Mouse (Mus musculus): ENCODE measurements around the gene Kpna6. TPM values are rescaled to one million over a fixed set of nuclear protein-coding genes. Genes with fewer than 3 reads are reported as not detected.
A peak's percentile ranks its signal among the peaks of the same experiment; 100 is the strongest.
"Not testable (repeated sequence)": the region's sequence is repeated elsewhere in the genome, so short reads cannot be mapped to it uniquely, and the experiment has no call there.

Kpna6 gene
- polyA plus RNA-seq (2015; fragmentation: Nextera tagmentation; extraction: Ambion mirVana): 6.9 and 7.0 TPM in 2 replicates

- Histone ChIP-seq H3K9ac (ENCODE audit: low read depth, low read length) (peak within 1 kb of the TSS; percentile 95), H3K27me3 (ENCODE audit: control insufficient read depth, insufficient read depth, low read depth, low read length) (no peaks in the 10 kb centered on the region), H3K36me3 (ENCODE audit: control insufficient read depth, insufficient read depth) (no peaks in the 10 kb centered on the region), H3K4me1 (ENCODE audit: control insufficient read depth, low read depth, low read length) (peaks cover 15% of the 10 kb centered on the region), H3K9me3 (replicated peaks; ENCODE audit: control insufficient read depth, low read length) (no peaks in the 10 kb centered on the region), H3K27ac (ENCODE audit: low read length) (peak within 1 kb of the TSS; percentile 92), H3K4me2 (ENCODE audit: low read depth, low read length) (peak within 1 kb of the TSS; percentile 94), H3K4me3 (ENCODE audit: low read depth, low read length) (peak within 1 kb of the TSS; percentile 93)
- ATAC-seq (ENCODE audit: low read depth): peak; percentile 84
- under 1% methylated on average over 59 of the region's 65 CpGs for WGBS (ENCODE audit: insufficient replicate concordance)
Observed at GRCm38 (mm10) chr4:129672083-129672877, at the start of gene Kpna6. Gene Kpna6, minus strand, starts transcription at chr4:129672767.

GRCm38 (mm10) chr4:129716310-129716709, 43.7 kb upstream of the Kpna6 start:
- no peak overlapping the region for H3K9ac ChIP-seq (ENCODE audit: low read depth, low read length)
- ATAC-seq (ENCODE audit: low read depth): no peak
- H3K27me3 ChIP-seq (ENCODE audit: control insufficient read depth, insufficient read depth, low read depth, low read length): no peaks in the 10 kb centered on the region
- no peak overlapping the region for H3K4me3 ChIP-seq (ENCODE audit: low read depth, low read length)
- peaks cover 41% of the 10 kb centered on the region for H3K36me3 ChIP-seq (ENCODE audit: control insufficient read depth, insufficient read depth)
- WGBS (ENCODE audit: insufficient replicate concordance): 87% methylated on average over 9 of the region's 9 CpGs
- H3K27ac ChIP-seq (ENCODE audit: low read length): no peak overlapping the region
- no peak overlapping the region for H3K4me2 ChIP-seq (ENCODE audit: low read depth, low read length)
- no peaks in the 10 kb centered on the region for H3K9me3 ChIP-seq (replicated peaks; ENCODE audit: control insufficient read depth, low read length)
- H3K4me1 ChIP-seq (ENCODE audit: control insufficient read depth, low read depth, low read length): no peaks in the 10 kb centered on the region

GRCm38 (mm10) chr4:129709486-129710129, 37.0 kb upstream of the Kpna6 start:
- Histone ChIP-seq H3K9ac (ENCODE audit: low read depth, low read length) (no peak overlapping the region), H3K4me3 (ENCODE audit: low read depth, low read length) (no peak overlapping the region), H3K36me3 (ENCODE audit: control insufficient read depth, insufficient read depth) (peaks cover 36% of the 10 kb centered on the region), H3K4me2 (ENCODE audit: low read depth, low read length) (no peak overlapping the region), H3K27me3 (ENCODE audit: control insufficient read depth, insufficient read depth, low read depth, low read length) (no peaks in the 10 kb centered on the region), H3K27ac (ENCODE audit: low read length) (no peak overlapping the region), H3K4me1 (ENCODE audit: control insufficient read depth, low read depth, low read length) (no peaks in the 10 kb centered on the region), H3K9me3 (replicated peaks; ENCODE audit: control insufficient read depth, low read length) (no peaks in the 10 kb centered on the region)
- no peak for ATAC-seq (ENCODE audit: low read depth)
- 83% methylated on average over 8 of the region's 8 CpGs for WGBS (ENCODE audit: insufficient replicate concordance)

GRCm38 (mm10) chr4:129706750-129707149, 34.2 kb upstream of the Kpna6 start:
- no peaks in the 10 kb centered on the region for H3K9me3 ChIP-seq (replicated peaks; ENCODE audit: control insufficient read depth, low read length)
- H3K4me2 ChIP-seq (ENCODE audit: low read depth, low read length): no peak overlapping the region
- peaks cover 2% of the 10 kb centered on the region; the same call in 1 of the 2 replicates for H3K4me1 ChIP-seq (ENCODE audit: control insufficient read depth, low read depth, low read length)
- no peaks in the 10 kb centered on the region for H3K27me3 ChIP-seq (ENCODE audit: control insufficient read depth, insufficient read depth, low read depth, low read length)
- peaks cover 26% of the 10 kb centered on the region for H3K36me3 ChIP-seq (ENCODE audit: control insufficient read depth, insufficient read depth)
- H3K27ac ChIP-seq (ENCODE audit: low read length): no peak overlapping the region
- 70% methylated on average over 3 of the region's 3 CpGs for WGBS (ENCODE audit: insufficient replicate concordance)
- no peak overlapping the region for H3K4me3 ChIP-seq (ENCODE audit: low read depth, low read length)
- ATAC-seq (ENCODE audit: low read depth): no peak
- H3K9ac ChIP-seq (ENCODE audit: low read depth, low read length): no peak overlapping the region

- Histone ChIP-seq H3K36me3 (ENCODE audit: control insufficient read depth, insufficient read depth) (0 out of 2 replicates have a peak, but pooled peaks cover 4% of the 10 kb centered on the region), H3K4me1 (ENCODE audit: control insufficient read depth, low read depth, low read length) (peaks cover 4% of the 10 kb centered on the region; the same call in 1 of the 2 replicates), H3K27me3 (ENCODE audit: control insufficient read depth, insufficient read depth, low read depth, low read length) (no peaks in the 10 kb centered on the region), H3K9ac (ENCODE audit: low read depth, low read length) (no peak overlapping the region), H3K4me3 (ENCODE audit: low read depth, low read length) (no peak overlapping the region), H3K27ac (ENCODE audit: low read length) (no peak overlapping the region), H3K9me3 (replicated peaks; ENCODE audit: control insufficient read depth, low read length) (no peaks in the 10 kb centered on the region), H3K4me2 (ENCODE audit: low read depth, low read length) (no peak overlapping the region)
- no peak for ATAC-seq (ENCODE audit: low read depth)
- WGBS (ENCODE audit: insufficient replicate concordance): 66% methylated on average over 11 of the region's 11 CpGs
Observed at GRCm38 (mm10) chr4:129702454-129702853, 29.9 kb upstream of the Kpna6 start.

GRCm38 (mm10) chr4:129701503-129702377, 29.2 kb upstream of the Kpna6 start:
- H3K4me2 ChIP-seq (ENCODE audit: low read depth, low read length): peak overlapping the region; percentile 51
- 0 out of 2 replicates have a peak overlapping the region, but pooled peaks have one; percentile 22 for H3K4me3 ChIP-seq (ENCODE audit: low read depth, low read length)
- H3K27me3 ChIP-seq (ENCODE audit: control insufficient read depth, insufficient read depth, low read depth, low read length): no peaks in the 10 kb centered on the region
- H3K4me1 ChIP-seq (ENCODE audit: control insufficient read depth, low read depth, low read length): peaks cover 10% of the 10 kb centered on the region
- no peaks in the 10 kb centered on the region for H3K9me3 ChIP-seq (replicated peaks; ENCODE audit: control insufficient read depth, low read length)
- no peak overlapping the region for H3K27ac ChIP-seq (ENCODE audit: low read length)
- ATAC-seq (ENCODE audit: low read depth): peak; percentile 17
- 0 out of 2 replicates have a peak, but pooled peaks cover 4% of the 10 kb centered on the region for H3K36me3 ChIP-seq (ENCODE audit: control insufficient read depth, insufficient read depth)
- no peak overlapping the region for H3K9ac ChIP-seq (ENCODE audit: low read depth, low read length)
- WGBS (ENCODE audit: insufficient replicate concordance): 38% methylated on average over 17 of the region's 17 CpGs

GRCm38 (mm10) chr4:129700661-129701060, 28.1 kb upstream of the Kpna6 start:
- H3K27ac ChIP-seq (ENCODE audit: low read length); H3K9me3 ChIP-seq (replicated peaks; ENCODE audit: control insufficient read depth, low read length): not testable (repeated sequence)
- 77% methylated on average over 6 of the region's 6 CpGs for WGBS (ENCODE audit: insufficient replicate concordance)

GRCm38 (mm10) chr4:129700216-129700615, 27.6 kb upstream of the Kpna6 start:
- 62% methylated on average over 1 of the region's 1 CpGs for WGBS (ENCODE audit: insufficient replicate concordance)
- no peak overlapping the region for H3K27ac ChIP-seq (ENCODE audit: low read length)
- no peak for ATAC-seq (ENCODE audit: low read depth)

More at GRCm38 (mm10) chr4:129700661-129701060, 28.1 kb upstream of the Kpna6 start:
- H3K27me3 ChIP-seq (ENCODE audit: control insufficient read depth, insufficient read depth, low read depth, low read length); H3K4me2 ChIP-seq (ENCODE audit: low read depth, low read length); ATAC-seq (ENCODE audit: low read depth); H3K36me3 ChIP-seq (ENCODE audit: control insufficient read depth, insufficient read depth); H3K9ac ChIP-seq (ENCODE audit: low read depth, low read length); H3K4me3 ChIP-seq (ENCODE audit: low read depth, low read length): not testable (repeated sequence)
- H3K4me1 ChIP-seq (ENCODE audit: control insufficient read depth, low read depth, low read length): peaks cover 16% of the 10 kb centered on the region

More at GRCm38 (mm10) chr4:129700216-129700615, 27.6 kb upstream of the Kpna6 start:
- H3K9ac ChIP-seq (ENCODE audit: low read depth, low read length): no peak overlapping the region
- H3K4me1 ChIP-seq (ENCODE audit: control insufficient read depth, low read depth, low read length): peaks cover 18% of the 10 kb centered on the region
- H3K36me3 ChIP-seq (ENCODE audit: control insufficient read depth, insufficient read depth): 0 out of 2 replicates have a peak, but pooled peaks cover 4% of the 10 kb centered on the region
- no peaks in the 10 kb centered on the region for H3K9me3 ChIP-seq (replicated peaks; ENCODE audit: control insufficient read depth, low read length)
- H3K4me3 ChIP-seq (ENCODE audit: low read depth, low read length): no peak overlapping the region
- no peak overlapping the region for H3K4me2 ChIP-seq (ENCODE audit: low read depth, low read length)
- H3K27me3 ChIP-seq (ENCODE audit: control insufficient read depth, insufficient read depth, low read depth, low read length): no peaks in the 10 kb centered on the region
